ENCODE assay signal across 10 mouse cellular contexts in genomic region chr9:68724636-68725285, GRCm38 (mm10).
DNase-seq lines count a peak whose midpoint lies in the region; ATAC-seq and TF ChIP-seq lines count a peak whose summit lies in the region.
"Had no signal": no experiment of that assay in that cellular context is flagged by ENCODE, and none has a peak within 500 bp of the region (broad histone marks: within the 10 kb centered on the region; RNA-seq: fewer than 3 reads in every experiment).

No protein-coding gene starts in this region.

- H3K9ac ChIP-seq in embryonic facial prominence, embryonic 14.5 days (ENCODE audit: low read depth, low read length): no peak overlapping the region
- no peak overlapping the region for H3K9ac ChIP-seq in heart, embryonic 16.5 days (ENCODE audit: low read length)
- no peak overlapping the region for H3K9ac ChIP-seq in lung, embryonic 16.5 days (ENCODE audit: low read length)
- H3K9ac ChIP-seq in forebrain, embryonic 12.5 days: no peak overlapping the region
- H3K9ac ChIP-seq: forebrain, embryonic 15.5 days; limb, embryonic 13.5 days had no signal

- no peak for TF ChIP-seq POLR2A in cerebellum, adult 2 months (IDR thresholded peaks at IDR 0.05; ENCODE audit: borderline replicate concordance, insufficient read depth, low read length)

- peak; percentile 23 for DNase-seq in embryonic facial prominence, embryonic 14.5 days (ENCODE audit: low spot score)
- DNase-seq in embryonic facial prominence, embryonic 10.5 days (ENCODE audit: low spot score): no peak
- peak; percentile 77 to 89 for DNase-seq in cerebellum, adult 2 months
- no peak for DNase-seq in thymus, postnatal 0 days (ENCODE audit: low spot score)
- DNase-seq in spleen, postnatal 36 days (ENCODE audit: low spot score in 2 of 2): no peak

- no peak overlapping the region for H3K4me2 ChIP-seq in embryonic facial prominence, embryonic 14.5 days (ENCODE audit: low read depth, low read length)
- no peak overlapping the region for H3K4me2 ChIP-seq in heart, embryonic 16.5 days (ENCODE audit: low read depth, low read length)
- H3K4me2 ChIP-seq in lung, embryonic 16.5 days (ENCODE audit: low read depth, low read length): no peak overlapping the region
- H3K4me2 ChIP-seq in forebrain, embryonic 12.5 days: no peak overlapping the region
- H3K4me2 ChIP-seq: forebrain, embryonic 15.5 days; limb, embryonic 13.5 days had no signal

- no peak for ATAC-seq in embryonic facial prominence, embryonic 14.5 days (ENCODE audit: low read depth)
- peak; percentile 65; the same call in 1 of the 2 replicates for ATAC-seq in heart, embryonic 16.5 days (replicated peaks; ENCODE audit: extremely low read depth, insufficient read depth, low FRiP score)
- ATAC-seq in lung, embryonic 16.5 days (ENCODE audit: low read depth): peak; percentile 77
- ATAC-seq in forebrain, embryonic 12.5 days (ENCODE audit: low FRiP score): no peak
- ATAC-seq: forebrain, embryonic 15.5 days had no signal

- no peaks in the 10 kb centered on the region for H3K36me3 ChIP-seq in embryonic facial prominence, embryonic 14.5 days (ENCODE audit: control insufficient read depth, insufficient read depth, low read length)
- H3K36me3 ChIP-seq in embryonic facial prominence, embryonic 10.5 days (replicated peaks): no peaks in the 10 kb centered on the region
- no peaks in the 10 kb centered on the region for H3K36me3 ChIP-seq in heart, embryonic 16.5 days (ENCODE audit: control insufficient read depth, insufficient read depth)
- H3K36me3 ChIP-seq in lung, embryonic 16.5 days (ENCODE audit: control insufficient read depth, insufficient read depth, low read length): no peaks in the 10 kb centered on the region
- no peaks in the 10 kb centered on the region for H3K36me3 ChIP-seq in forebrain, embryonic 12.5 days (replicated peaks)
- H3K36me3 ChIP-seq: forebrain, embryonic 15.5 days; limb, embryonic 13.5 days had no signal

- no peaks in the 10 kb centered on the region for H3K4me1 ChIP-seq in embryonic facial prominence, embryonic 14.5 days (ENCODE audit: control insufficient read depth, insufficient read depth, low read length)
- H3K4me1 ChIP-seq in embryonic facial prominence, embryonic 10.5 days: no peaks in the 10 kb centered on the region
- H3K4me1 ChIP-seq in cerebellum, adult 2 months (ENCODE audit: control insufficient read depth, insufficient read depth, low read length): peaks cover 25% of the 10 kb centered on the region
- H3K4me1 ChIP-seq in heart, embryonic 16.5 days (ENCODE audit: control insufficient read depth, insufficient read depth, low read length): peaks cover 11% of the 10 kb centered on the region
- H3K4me1 ChIP-seq in lung, embryonic 16.5 days (replicated peaks; ENCODE audit: control insufficient read depth, insufficient read depth, low read length): peaks cover 3% of the 10 kb centered on the region; the same call in 1 of the 2 replicates
- no peaks in the 10 kb centered on the region for H3K4me1 ChIP-seq in forebrain, embryonic 12.5 days
- H3K4me1 ChIP-seq: forebrain, embryonic 15.5 days; limb, embryonic 13.5 days had no signal

- H3K9me3 ChIP-seq in embryonic facial prominence, embryonic 14.5 days (ENCODE audit: control insufficient read depth, low read length): no peaks in the 10 kb centered on the region
- no peaks in the 10 kb centered on the region for H3K9me3 ChIP-seq in embryonic facial prominence, embryonic 10.5 days
- no peaks in the 10 kb centered on the region for H3K9me3 ChIP-seq in heart, embryonic 16.5 days (replicated peaks; ENCODE audit: control insufficient read depth, low read length)
- H3K9me3 ChIP-seq in lung, embryonic 16.5 days (ENCODE audit: control insufficient read depth, low read length): no peaks in the 10 kb centered on the region
- H3K9me3 ChIP-seq in forebrain, embryonic 12.5 days: no peaks in the 10 kb centered on the region
- H3K9me3 ChIP-seq: forebrain, embryonic 15.5 days; limb, embryonic 13.5 days had no signal

- H3K27me3 ChIP-seq in embryonic facial prominence, embryonic 14.5 days (replicated peaks; ENCODE audit: control insufficient read depth, insufficient read depth, low read length): no peaks in the 10 kb centered on the region
- H3K27me3 ChIP-seq in embryonic facial prominence, embryonic 10.5 days (replicated peaks; ENCODE audit: low read depth, poor library complexity, severe bottlenecking): no peaks in the 10 kb centered on the region
- no peaks in the 10 kb centered on the region for H3K27me3 ChIP-seq in cerebellum, adult 2 months (ENCODE audit: control insufficient read depth, insufficient read depth, low read length)
- H3K27me3 ChIP-seq in heart, embryonic 16.5 days (ENCODE audit: control insufficient read depth, insufficient read depth, low read length): no peaks in the 10 kb centered on the region
- H3K27me3 ChIP-seq in lung, embryonic 16.5 days (ENCODE audit: control insufficient read depth, insufficient read depth, low read depth, low read length): no peaks in the 10 kb centered on the region
- H3K27me3 ChIP-seq in forebrain, embryonic 12.5 days: no peaks in the 10 kb centered on the region
- H3K27me3 ChIP-seq: forebrain, embryonic 15.5 days; limb, embryonic 13.5 days had no signal

- WGBS in embryonic facial prominence, embryonic 14.5 days: 74% methylated on average over 8 of the region's 8 CpGs
- WGBS in embryonic facial prominence, embryonic 10.5 days: 89% methylated on average over 8 of the region's 8 CpGs
- 33% methylated on average over 8 of the region's 8 CpGs for WGBS in cerebellum, adult 2 months
- WGBS in heart, embryonic 16.5 days: 47% methylated on average over 8 of the region's 8 CpGs
- WGBS in lung, embryonic 16.5 days: 51% methylated on average over 8 of the region's 8 CpGs
- 90% methylated on average over 8 of the region's 8 CpGs for WGBS in forebrain, embryonic 12.5 days

- no peak for TF ChIP-seq CTCF in cerebellum, adult 2 months (IDR thresholded peaks at IDR 0.05; ENCODE audit: borderline replicate concordance, insufficient read depth, low read depth, low read length)

- H3K27ac ChIP-seq in embryonic facial prominence, embryonic 14.5 days (replicated peaks; ENCODE audit: low read depth, low read length): no peak overlapping the region
- H3K27ac ChIP-seq in embryonic facial prominence, embryonic 10.5 days (replicated peaks): no peak overlapping the region
- no peak overlapping the region for H3K27ac ChIP-seq in cerebellum, adult 2 months (ENCODE audit: insufficient read depth, low read length)
- H3K27ac ChIP-seq in heart, embryonic 16.5 days (ENCODE audit: low read length): no peak overlapping the region
- H3K27ac ChIP-seq in lung, embryonic 16.5 days (ENCODE audit: low read length): no peak overlapping the region
- no peak overlapping the region for H3K27ac ChIP-seq in forebrain, embryonic 12.5 days
- H3K27ac ChIP-seq: forebrain, embryonic 15.5 days; limb, embryonic 13.5 days had no signal

- H3K4me3 ChIP-seq in embryonic facial prominence, embryonic 14.5 days (ENCODE audit: low read depth, low read length): no peak overlapping the region
- no peak overlapping the region for H3K4me3 ChIP-seq in embryonic facial prominence, embryonic 10.5 days
- H3K4me3 ChIP-seq in cerebellum, adult 2 months (replicated peaks; ENCODE audit: insufficient read depth, low read depth, low read length): no peak overlapping the region
- H3K4me3 ChIP-seq in heart, embryonic 16.5 days (ENCODE audit: low read length): no peak overlapping the region
- no peak overlapping the region for H3K4me3 ChIP-seq in lung, embryonic 16.5 days (ENCODE audit: low read length)
- H3K4me3 ChIP-seq in forebrain, embryonic 12.5 days (replicated peaks): no peak overlapping the region
- H3K4me3 ChIP-seq: forebrain, embryonic 15.5 days; limb, embryonic 13.5 days had no signal

Comparison
In these comparisons a context has a peak if more than half of its experiments do, and no peak if none do; other contexts are left out.
1. DNase-seq: peak in embryonic facial prominence, embryonic 14.5 days (single experiment) and cerebellum, adult 2 months (2 of 2); none in embryonic facial prominence, embryonic 10.5 days (single experiment), thymus, postnatal 0 days (single experiment) and spleen, postnatal 36 days (0 of 2).
2. ATAC-seq: peak in heart, embryonic 16.5 days (single experiment) and lung, embryonic 16.5 days (single experiment); none in embryonic facial prominence, embryonic 14.5 days (single experiment) and forebrain, embryonic 12.5 days (single experiment).